Mouse (Mus musculus): ENCODE results near the gene Pde12. TPM values are rescaled to one million over a fixed set of nuclear protein-coding genes. Genes with fewer than 3 reads are reported as not detected.

Gene Pde12
- total and polyA plus RNA-seq, 3 experiments, result 18.0 to 19.8 TPM; not detected in 1

DNA sequence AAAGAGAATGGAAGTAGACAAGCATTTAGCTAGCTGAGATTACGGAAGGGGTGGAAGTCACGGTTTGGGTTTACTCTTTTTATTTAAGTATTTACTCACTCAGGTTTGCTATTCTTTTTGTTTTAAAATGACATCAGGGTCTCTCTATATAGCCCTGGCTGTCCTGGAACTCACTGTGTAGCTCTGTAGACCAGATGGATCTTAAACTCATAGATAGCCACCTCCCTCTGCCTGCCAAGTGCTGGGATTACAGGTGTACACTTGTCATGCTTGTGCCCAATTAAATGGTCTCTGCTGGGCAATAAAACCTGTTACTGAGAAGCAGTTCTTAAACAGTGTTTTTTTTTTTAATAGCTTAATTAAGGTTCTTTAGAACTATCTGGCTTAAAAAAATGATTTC lies 29.7 kb downstream of the Pde12 start:
- Histone ChIP-seq H3K27me3 (ENCODE audit: control insufficient read depth in 1 of 2, insufficient read depth in 2 of 2, low read length in 2 of 2) (no peaks in the 10 kb centered on the region), H3K9me3 (replicated peaks; ENCODE audit: insufficient read depth, low read length) (no peaks in the 10 kb centered on the region), H3K36me3 (ENCODE audit: control insufficient read depth in 1 of 2, insufficient read depth in 2 of 2, low read length in 2 of 2) (peaks cover 7 to 35% of the 10 kb centered on the region in 2 experiments), H3K79me2 (ENCODE audit: control insufficient read depth, insufficient read depth, low read length, poor library complexity) (peaks cover 52% of the 10 kb centered on the region), H3K4me3 (ENCODE audit: control insufficient read depth in 1 of 2, insufficient read depth in 1 of 2, low read depth in 2 of 2, low read length in 2 of 2) (peak overlapping the region; percentile 20 to 89), H3K9ac (ENCODE audit: control insufficient read depth, low read depth, low read length, poor library complexity, severe bottlenecking) (peak overlapping the region; percentile 95), H3K4me1 (ENCODE audit: control insufficient read depth in 1 of 2, insufficient read depth in 2 of 2, low read length in 2 of 2) (peaks cover 3 to 19% of the 10 kb centered on the region in 2 experiments), H3K27ac (ENCODE audit: control insufficient read depth, low read depth, low read length) (no peak overlapping the region)
- DNase-seq (ENCODE audit: low read depth, low spot score), result peak; percentile 42
- TF ChIP-seq SMC3 (IDR thresholded peaks at IDR 0.05; ENCODE audit: low read depth, low read length) (peak; percentile 39), RAD21 (IDR thresholded peaks at IDR 0.05; ENCODE audit: low read depth, low read length) (peak; percentile 14), CTCF (IDR thresholded peaks at IDR 0.05 in 2 of 3, conservative IDR thresholded peaks at IDR 0.05 in 1 of 3; ENCODE audit: control insufficient read depth in 1 of 3, insufficient read depth in 1 of 3, low read depth in 2 of 3, low read length in 3 of 3, poor library complexity in 1 of 3, severe bottlenecking in 1 of 3) (peak in 1 of 3 experiments; percentile 27; a peak in 1 of 6 replicates), HCFC1 (IDR thresholded peaks at IDR 0.05; ENCODE audit: low read depth, low read length) (no peak), ZC3H11A (IDR thresholded peaks at IDR 0.05; ENCODE audit: low read depth, low read length) (no peak)

DNA sequence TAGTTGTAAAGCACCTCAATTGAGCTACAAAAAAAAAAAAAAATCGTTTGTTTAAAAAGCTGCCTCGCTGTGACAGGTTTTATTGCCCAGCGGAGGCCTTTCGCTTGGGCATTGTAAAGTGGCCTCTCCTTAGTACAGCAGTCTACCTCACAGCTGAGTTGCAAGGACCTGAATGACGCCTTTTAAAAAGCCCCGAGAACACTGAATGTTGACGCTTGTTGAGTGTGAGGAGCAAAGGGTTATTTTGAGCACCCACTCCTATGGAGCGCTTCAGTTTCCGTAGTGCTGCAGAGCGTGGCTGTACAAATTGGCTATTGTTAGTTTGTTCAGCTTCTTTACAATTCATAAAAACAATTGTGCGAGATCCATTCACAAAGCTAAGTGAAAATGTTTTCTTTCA lies 30.4 kb downstream of the Pde12 start:
- H3K36me3 ChIP-seq (ENCODE audit: control insufficient read depth in 1 of 2, insufficient read depth in 2 of 2, low read length in 2 of 2), result peaks cover 2 to 35% of the 10 kb centered on the region in 2 experiments; a peak in 3 of 4 replicates
- peak; percentile 45 for DNase-seq (ENCODE audit: low read depth, low spot score)
- H3K27me3 ChIP-seq (ENCODE audit: control insufficient read depth in 1 of 2, insufficient read depth in 2 of 2, low read length in 2 of 2), result no peaks in the 10 kb centered on the region
- H3K9ac ChIP-seq (ENCODE audit: control insufficient read depth, low read depth, low read length, poor library complexity, severe bottlenecking), result peak overlapping the region; percentile 95
- no peak overlapping the region for H3K27ac ChIP-seq (ENCODE audit: control insufficient read depth, low read depth, low read length)
- H3K4me3 ChIP-seq (ENCODE audit: control insufficient read depth in 1 of 2, insufficient read depth in 1 of 2, low read depth in 2 of 2, low read length in 2 of 2), result peak overlapping the region; percentile 89 to 93
- H3K9me3 ChIP-seq (replicated peaks; ENCODE audit: insufficient read depth, low read length), result no peaks in the 10 kb centered on the region
- TF ChIP-seq MXI1 (IDR thresholded peaks at IDR 0.05; ENCODE audit: low read depth, low read length) (0 out of 2 replicates have a peak, but pooled peaks have one; percentile 23), MYB (IDR thresholded peaks at IDR 0.05; ENCODE audit: low read depth, low read length) (no peak)
- H3K79me2 ChIP-seq (ENCODE audit: control insufficient read depth, insufficient read depth, low read length, poor library complexity), result peaks cover 48% of the 10 kb centered on the region
- H3K4me1 ChIP-seq (ENCODE audit: control insufficient read depth in 1 of 2, insufficient read depth in 2 of 2, low read length in 2 of 2), result peaks cover 3 to 19% of the 10 kb centered on the region in 2 experiments

DNA sequence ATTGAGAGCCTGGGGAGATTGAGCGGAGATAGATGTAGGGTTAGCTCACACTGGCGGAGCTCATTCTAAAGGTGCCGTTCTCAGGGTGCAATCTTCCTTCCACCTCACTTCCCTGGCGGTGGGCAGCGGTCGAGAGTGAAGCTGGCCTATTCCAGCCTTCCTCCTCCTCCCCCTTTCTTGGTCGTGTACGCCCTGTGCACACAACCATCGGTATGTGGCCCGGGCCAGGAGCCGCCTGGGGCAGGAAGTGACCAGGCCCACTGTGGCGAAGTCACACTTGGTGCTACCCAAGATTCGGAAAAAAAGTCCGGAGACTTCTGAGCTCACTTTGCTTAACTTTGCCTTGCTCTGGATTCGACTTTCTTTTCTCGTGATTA lies 31.0 kb downstream of the Pde12 start:
- H3K9ac ChIP-seq (ENCODE audit: control insufficient read depth, low read depth, low read length, poor library complexity, severe bottlenecking), result peak overlapping the region; percentile 95
- H3K79me2 ChIP-seq (ENCODE audit: control insufficient read depth, insufficient read depth, low read length, poor library complexity), result peaks cover 46% of the 10 kb centered on the region
- H3K27ac ChIP-seq (ENCODE audit: control insufficient read depth, low read depth, low read length), result peak overlapping the region; percentile 86
- peak overlapping the region; percentile 89 to 93 for H3K4me3 ChIP-seq (ENCODE audit: control insufficient read depth in 1 of 2, insufficient read depth in 1 of 2, low read depth in 2 of 2, low read length in 2 of 2)
- H3K9me3 ChIP-seq (replicated peaks; ENCODE audit: insufficient read depth, low read length), result no peaks in the 10 kb centered on the region
- H3K27me3 ChIP-seq (ENCODE audit: control insufficient read depth in 1 of 2, insufficient read depth in 2 of 2, low read length in 2 of 2), result no peaks in the 10 kb centered on the region
- peaks cover 2 to 35% of the 10 kb centered on the region in 2 experiments; a peak in 3 of 4 replicates for H3K36me3 ChIP-seq (ENCODE audit: control insufficient read depth in 1 of 2, insufficient read depth in 2 of 2, low read length in 2 of 2)
- DNase-seq (ENCODE audit: low read depth, low spot score), result peak; percentile 70
- H3K4me1 ChIP-seq (ENCODE audit: control insufficient read depth in 1 of 2, insufficient read depth in 2 of 2, low read length in 2 of 2), result peaks cover 3 to 19% of the 10 kb centered on the region in 2 experiments
- no peak for TF ChIP-seq GATA1 (IDR thresholded peaks at IDR 0.05; ENCODE audit: low read depth, low read length)
- TF ChIP-seq TCF12 (IDR thresholded peaks at IDR 0.05; ENCODE audit: low read depth, low read length), result no peak
- no peak for TF ChIP-seq POLR2A (IDR thresholded peaks at IDR 0.05; ENCODE audit: control insufficient read depth in 1 of 2, insufficient read depth in 1 of 2, low read depth in 1 of 2, low read length in 2 of 2, poor library complexity in 1 of 2)
- no peak for TF ChIP-seq RCOR1 (IDR thresholded peaks at IDR 0.05; ENCODE audit: low read depth, low read length)
- TF ChIP-seq NELFE (IDR thresholded peaks at IDR 0.05; ENCODE audit: low read depth, low read length), result no peak
- TF ChIP-seq ETS1 (IDR thresholded peaks at IDR 0.05; ENCODE audit: low read depth, low read length), result no peak
- no peak for TF ChIP-seq ZMIZ1 (IDR thresholded peaks at IDR 0.05; ENCODE audit: low read depth, low read length)
- no peak for TF ChIP-seq MAFK (IDR thresholded peaks at IDR 0.05; ENCODE audit: borderline replicate concordance, low read depth, low read length)
- no peak for TF ChIP-seq JUND (IDR thresholded peaks at IDR 0.05; ENCODE audit: low read depth, low read length)
- TF ChIP-seq CHD2 (IDR thresholded peaks at IDR 0.05; ENCODE audit: low read length), result no peak
- TF ChIP-seq UBTF (IDR thresholded peaks at IDR 0.05; ENCODE audit: borderline replicate concordance, insufficient read depth, low read depth, low read length), result no peak
- peak; percentile 32; the same call in 1 of the 2 replicates for TF ChIP-seq SIN3A (IDR thresholded peaks at IDR 0.05; ENCODE audit: low read length)
- no peak for TF ChIP-seq E2F4 (IDR thresholded peaks at IDR 0.05; ENCODE audit: borderline replicate concordance, low read depth, low read length)
- no peak; the same call in 1 of the 2 replicates for TF ChIP-seq POLR2AphosphoS5 (IDR thresholded peaks at IDR 0.05; ENCODE audit: borderline replicate concordance, low read depth, low read length)
- no peak for TF ChIP-seq RAD21 (IDR thresholded peaks at IDR 0.05; ENCODE audit: low read depth, low read length)
- no peak; the same call in 1 of the 2 replicates for TF ChIP-seq ZNF384 (IDR thresholded peaks at IDR 0.05; ENCODE audit: low read depth, low read length)
- TF ChIP-seq SMC3 (IDR thresholded peaks at IDR 0.05; ENCODE audit: low read depth, low read length), result 0 out of 2 replicates have a peak, but pooled peaks have one; percentile 9
- TF ChIP-seq MAZ (IDR thresholded peaks at IDR 0.05; ENCODE audit: low read depth, low read length), result no peak
- no peak for TF ChIP-seq NRF1 (IDR thresholded peaks at IDR 0.05; ENCODE audit: insufficient read depth, low read depth, low read length, poor library complexity, severe bottlenecking)
- TF ChIP-seq ZC3H11A (IDR thresholded peaks at IDR 0.05; ENCODE audit: low read depth, low read length), result no peak
- no peak for TF ChIP-seq TBP (IDR thresholded peaks at IDR 0.05; ENCODE audit: low read depth, low read length)
- no peak for TF ChIP-seq MYB (IDR thresholded peaks at IDR 0.05; ENCODE audit: low read depth, low read length)
- peak; percentile 77; the same call in 1 of the 2 replicates for TF ChIP-seq CHD1 (IDR thresholded peaks at IDR 0.05; ENCODE audit: low read depth, low read length)
